Mouse (Mus musculus) liver, embryonic 13.5 days (tissue): ENCODE results near the gene Xndc1. TPM values are rescaled to one million over a fixed set of nuclear protein-coding genes. Genes with fewer than 3 reads are reported as not detected.
A peak's percentile ranks its signal among the peaks of the same experiment; 100 is the strongest.

ENCODE experiments used
- ATAC-seq: fragments of 200-750 bp; cut with Nextera tagmentation; 2 replicates; pipeline ENCODE4 v1.8.0; 2017; ENCODE audit warnings: low read depth, mild to moderate bottlenecking, moderate number of reproducible peaks, moderate library complexity
- DNase-seq: peaks from one replicate; pipeline ENCODE4 v3.0.0; 2022
- H3K27ac ChIP-seq: fragments of 300-500 bp; sonication (generic); 2 replicates; pipeline ENCODE4 v1.5.1; 2015; ENCODE audit warnings: moderate library complexity, mild to moderate bottlenecking, inconsistent platforms
- H3K27me3 ChIP-seq: fragments of 300-500 bp; sonication (generic); 2 replicates; pipeline ENCODE4 v1.6.1; 2015; ENCODE audit warnings: mild to moderate bottlenecking, inconsistent platforms
- H3K36me3 ChIP-seq: fragments of 300-500 bp; sonication (generic); 2 replicates; pipeline ENCODE4 v1.6.1; 2015; ENCODE audit warnings: mild to moderate bottlenecking, inconsistent platforms
- H3K4me1 ChIP-seq: fragments of 300-500 bp; sonication (generic); replicated peaks from 2 replicates; pipeline ENCODE4 v1.6.1; 2015; ENCODE audit warnings: inconsistent platforms
- H3K4me2 ChIP-seq: fragments of 300-500 bp; sonication (generic); 2 replicates; pipeline ENCODE4 v1.6.1; 2015; ENCODE audit warnings: inconsistent platforms, mild to moderate bottlenecking, moderate library complexity
- H3K4me3 ChIP-seq: fragments of 300-500 bp; sonication (generic); replicated peaks from 2 replicates; pipeline ENCODE4 v1.5.1; 2015; ENCODE audit warnings: mild to moderate bottlenecking, inconsistent platforms
- H3K9ac ChIP-seq: fragments of 300-500 bp; sonication (generic); 2 replicates; pipeline ENCODE4 v1.6.1; 2015; ENCODE audit warnings: mild to moderate bottlenecking, inconsistent platforms
- H3K9me3 ChIP-seq: fragments of 300-500 bp; sonication (generic); replicated peaks from 2 replicates; pipeline ENCODE4 v1.6.1; 2016; ENCODE audit warnings: inconsistent platforms
- WGBS: fragments of 180-500 bp; shearing (Covaris S2); methylation state at CpG from one replicate; pipeline ENCODE4 v1.1.7; 2015; ENCODE audit not compliant: insufficient replicate concordance; 5-methylcytosine and 5-hydroxymethylcytosine counted together
- polyA plus RNA-seq: library from polyadenylated mRNA; unstranded; fragments of >200 nt; fragmentation: Nextera tagmentation; extraction: Ambion mirVana; gene quantifications from 2 replicates; pipeline ENCODE4 v1.2.1, GENCODE M21; 2015

Xndc1 gene
- polyA plus RNA-seq, 1 experiment from 2014 or later: 13.6 TPM

DNA sequence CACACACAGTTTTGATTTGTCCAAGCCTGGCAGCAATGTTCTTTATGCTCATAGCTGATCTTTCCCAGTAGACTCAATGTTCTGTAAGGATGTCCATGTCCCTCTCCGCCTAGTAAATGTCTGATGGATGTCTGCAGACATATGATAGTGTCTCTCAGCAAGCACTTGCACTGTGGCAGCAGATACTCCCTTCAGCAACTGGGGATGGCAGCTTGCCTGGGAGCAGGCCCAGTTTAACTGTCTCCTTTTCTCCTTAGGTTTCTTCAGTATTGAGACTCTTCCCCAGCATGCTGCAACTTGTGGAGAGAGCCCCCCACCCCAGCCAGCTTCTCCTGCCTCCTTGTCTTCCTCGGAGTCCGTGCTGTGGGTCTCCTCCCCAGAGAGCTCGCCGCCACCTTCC, 16.5 kb downstream of the Xndc1 start:
- Histone ChIP-seq H3K27ac (no peak overlapping the region), H3K36me3 (peaks cover 75% of the 10 kb centered on the region), H3K9ac (no peak overlapping the region), H3K27me3 (no peaks in the 10 kb centered on the region), H3K9me3 (no peaks in the 10 kb centered on the region), H3K4me1 (no peaks in the 10 kb centered on the region), H3K4me2 (no peak overlapping the region), H3K4me3 (no peak overlapping the region)
- no peak for DNase-seq
- no peak for ATAC-seq
- 81% methylated on average over 5 of the region's 5 CpGs for WGBS

DNA sequence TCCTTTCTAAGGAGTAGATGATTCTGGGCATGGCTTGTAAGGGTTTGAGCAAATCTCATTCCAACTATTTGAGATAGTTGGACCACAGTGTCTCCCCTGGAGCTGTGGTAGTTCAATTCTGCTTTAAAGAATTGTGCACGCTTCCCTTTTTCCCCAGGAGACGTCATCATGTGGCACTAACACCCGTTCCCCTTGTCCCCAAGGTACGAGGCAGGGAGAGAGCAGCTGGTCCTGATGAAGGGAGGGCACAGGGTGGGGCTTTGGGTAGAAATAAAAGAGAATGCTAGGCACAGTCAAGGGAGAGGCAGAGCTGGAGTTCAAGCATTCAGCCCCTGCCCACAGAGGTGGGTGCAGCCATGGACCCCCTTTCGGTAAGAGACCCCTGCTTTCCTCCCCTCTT, 17.5 kb downstream of the Xndc1 start, which contains the start of gene Trpc2:
Gene Trpc2 (plus strand): TSS at position 301 of the 400 bp plus-strand sequence.
- Histone ChIP-seq H3K27me3 (no peaks in the 10 kb centered on the region), H3K9ac (no peak within 1 kb of the TSS), H3K4me2 (no peak within 1 kb of the TSS), H3K4me3 (no peak within 1 kb of the TSS), H3K4me1 (no peaks in the 10 kb centered on the region), H3K9me3 (no peaks in the 10 kb centered on the region), H3K36me3 (peaks cover 64% of the 10 kb centered on the region), H3K27ac (no peak within 1 kb of the TSS)
- no peak for DNase-seq
- no peak for ATAC-seq
- WGBS: 72% methylated on average over 5 of the region's 5 CpGs

DNA sequence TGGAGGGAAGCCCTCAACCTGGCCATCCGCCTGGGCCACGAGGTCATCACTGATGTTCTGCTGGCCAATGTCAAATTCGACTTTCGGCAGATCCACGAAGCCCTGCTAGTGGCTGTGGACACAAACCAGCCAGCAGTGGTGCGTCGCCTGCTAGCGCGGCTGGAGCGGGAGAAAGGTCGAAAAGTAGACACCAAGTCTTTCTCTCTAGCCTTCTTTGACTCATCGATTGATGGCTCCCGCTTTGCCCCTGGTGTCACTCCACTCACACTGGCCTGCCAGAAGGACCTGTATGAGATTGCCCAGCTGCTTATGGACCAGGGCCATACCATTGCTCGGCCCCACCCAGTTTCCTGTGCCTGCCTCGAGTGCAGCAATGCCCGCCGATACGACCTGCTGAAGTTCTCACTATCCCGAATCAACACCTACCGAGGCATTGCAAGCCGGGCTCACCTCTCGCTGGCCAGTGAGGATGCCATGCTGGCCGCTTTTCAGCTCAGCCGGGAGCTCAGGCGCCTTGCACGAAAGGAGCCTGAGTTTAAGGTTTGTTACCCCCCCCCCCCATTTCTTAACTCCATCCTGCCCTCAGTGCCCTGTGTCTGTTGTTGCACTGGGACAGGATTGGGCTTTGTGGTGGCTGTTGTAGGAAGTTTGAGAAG, 18.9 kb downstream of the Xndc1 start:
- no peaks in the 10 kb centered on the region for H3K9me3 ChIP-seq
- DNase-seq (no peak), ATAC-seq (no peak)
- H3K27ac ChIP-seq: no peak overlapping the region
- no peak overlapping the region for H3K4me2 ChIP-seq
- 85% methylated on average over 26 of the region's 26 CpGs for WGBS
- H3K27me3 ChIP-seq: no peaks in the 10 kb centered on the region
- H3K4me1 ChIP-seq: no peaks in the 10 kb centered on the region
- H3K4me3 ChIP-seq: no peak overlapping the region
- no peak overlapping the region for H3K9ac ChIP-seq
- peaks cover 53% of the 10 kb centered on the region for H3K36me3 ChIP-seq

DNA sequence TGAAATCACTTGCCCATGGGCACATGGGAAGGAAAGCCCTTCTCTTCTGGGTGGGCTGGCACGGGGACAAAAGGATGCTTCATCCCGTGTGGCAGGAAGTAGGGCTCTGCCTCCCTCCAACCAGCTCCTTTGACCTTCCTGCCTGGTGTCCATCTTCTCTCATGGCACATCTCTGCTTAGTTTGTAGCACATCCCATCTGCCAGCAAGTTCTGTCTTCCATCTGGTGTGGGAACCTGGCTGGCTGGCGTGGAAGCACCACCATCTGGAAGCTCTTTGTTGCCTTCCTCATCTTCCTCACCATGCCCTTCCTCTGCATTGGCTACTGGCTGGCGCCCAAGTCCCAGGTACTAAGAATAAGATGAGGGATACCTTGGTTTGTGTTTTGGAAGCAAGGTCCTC, 22.0 kb downstream of the Xndc1 start:
- ATAC-seq: no peak
- Histone ChIP-seq H3K27me3 (no peaks in the 10 kb centered on the region), H3K4me1 (no peaks in the 10 kb centered on the region), H3K36me3 (peaks cover 24% of the 10 kb centered on the region), H3K27ac (no peak overlapping the region), H3K9ac (no peak overlapping the region), H3K4me2 (no peak overlapping the region), H3K9me3 (no peaks in the 10 kb centered on the region), H3K4me3 (no peak overlapping the region)
- no peak for DNase-seq
- 67% methylated on average over 4 of the region's 4 CpGs for WGBS

- WGBS: 6% methylated on average over 30 of the region's 30 CpGs
- Histone ChIP-seq H3K27me3 (peaks cover 20% of the 10 kb centered on the region), H3K4me2 (peak overlapping the region; percentile 73), H3K36me3 (no peaks in the 10 kb centered on the region), H3K27ac (no peak overlapping the region), H3K9me3 (no peaks in the 10 kb centered on the region), H3K4me3 (peak overlapping the region; percentile 44), H3K9ac (peak overlapping the region; percentile 7), H3K4me1 (peaks cover 42% of the 10 kb centered on the region)
- peak; percentile 59 for ATAC-seq
- DNase-seq: no peak
Measured at GRCm38 (mm10) chr7:102099760-102100661, 34.7 kb downstream of the Xndc1 start.

DNA sequence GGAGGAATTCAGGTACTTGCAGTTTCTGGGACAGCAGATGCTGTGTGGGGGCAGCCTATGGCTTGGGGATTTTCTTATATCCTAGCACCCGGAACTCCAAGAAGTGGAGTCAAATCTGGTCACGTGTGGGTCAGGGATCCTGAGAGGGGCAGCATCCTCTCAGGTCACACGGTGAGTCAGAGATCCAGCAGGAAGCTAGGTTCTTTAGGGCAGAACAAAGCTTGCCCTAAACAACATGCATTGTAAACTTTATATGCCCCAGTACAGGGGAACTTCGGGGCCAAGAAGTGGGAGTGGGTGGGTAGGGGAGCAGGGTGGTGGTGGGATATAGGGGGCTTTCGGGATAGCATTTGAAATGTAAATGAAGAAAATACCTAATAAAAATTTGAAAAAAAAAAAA, 35.6 kb downstream of the Xndc1 start:
- Histone ChIP-seq H3K4me3 (0 out of 2 replicates have a peak overlapping the region, but pooled peaks have one; percentile 44), H3K27me3 (peaks cover 20% of the 10 kb centered on the region), H3K27ac (no peak overlapping the region), H3K4me2 (0 out of 2 replicates have a peak overlapping the region, but pooled peaks have one; percentile 73), H3K36me3 (no peaks in the 10 kb centered on the region), H3K9me3 (no peaks in the 10 kb centered on the region), H3K4me1 (peaks cover 42% of the 10 kb centered on the region), H3K9ac (no peak overlapping the region)
- ATAC-seq: no peak
- WGBS: 54% methylated on average over 5 of the region's 5 CpGs
- no peak for DNase-seq

GRCm38 (mm10) chr7:102101487-102101886, 36.2 kb downstream of the Xndc1 start, which contains the start of gene Art1:
Gene Art1 (plus strand): TSS chr7:102101743.
- DNase-seq: no peak
- Histone ChIP-seq H3K36me3 (no peaks in the 10 kb centered on the region), H3K27ac (no peak within 1 kb of the TSS), H3K9me3 (no peaks in the 10 kb centered on the region), H3K27me3 (peaks cover 20% of the 10 kb centered on the region), H3K4me2 (peak within 1 kb of the TSS; percentile 73), H3K4me1 (peaks cover 42% of the 10 kb centered on the region), H3K4me3 (0 out of 2 replicates have a peak within 1 kb of the TSS, but pooled peaks have one; percentile 44), H3K9ac (no peak within 1 kb of the TSS)
- WGBS: 60% methylated on average over 5 of the region's 5 CpGs
- no peak for ATAC-seq

DNA sequence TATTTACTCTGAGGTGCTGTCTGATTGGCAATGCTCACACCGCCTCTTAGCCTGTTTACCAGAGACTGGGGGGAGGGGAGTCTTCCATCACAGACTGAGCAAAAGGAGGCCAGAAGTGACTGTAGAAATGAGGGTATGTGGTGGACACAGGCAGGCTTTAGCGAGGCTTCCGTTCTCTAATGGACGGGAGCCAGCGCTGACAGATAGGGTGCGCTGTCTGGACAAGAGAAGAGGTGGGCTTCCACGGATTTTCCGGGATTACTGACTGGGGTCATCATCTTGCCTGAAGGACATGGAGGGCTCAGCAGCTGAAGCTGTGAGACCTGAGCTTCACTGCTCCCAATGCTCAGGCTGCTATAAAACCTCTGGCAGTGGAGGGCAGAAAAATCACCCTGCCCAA, 36.9 kb downstream of the Xndc1 start:
- WGBS: 59% methylated on average over 8 of the region's 8 CpGs
- no peaks in the 10 kb centered on the region for H3K36me3 ChIP-seq
- no peaks in the 10 kb centered on the region for H3K9me3 ChIP-seq
- no peak for DNase-seq
- ATAC-seq: no peak
- H3K4me3 ChIP-seq: no peak overlapping the region
- no peak overlapping the region for H3K9ac ChIP-seq
- H3K27me3 ChIP-seq: peaks cover 20% of the 10 kb centered on the region
- no peak overlapping the region for H3K4me2 ChIP-seq
- peaks cover 46% of the 10 kb centered on the region for H3K4me1 ChIP-seq
- no peak overlapping the region for H3K27ac ChIP-seq

GRCm38 (mm10) chr7:102102696-102103095, 37.4 kb downstream of the Xndc1 start:
- H3K4me2 ChIP-seq: no peak overlapping the region
- peak overlapping the region; percentile 45; the same call in 1 of the 2 replicates for H3K27ac ChIP-seq
- DNase-seq (no peak), ATAC-seq (peak; percentile 27; the same call in 1 of the 2 replicates)
- no peak overlapping the region for H3K9ac ChIP-seq
- 48% methylated on average over 6 of the region's 6 CpGs for WGBS
- no peaks in the 10 kb centered on the region for H3K36me3 ChIP-seq
- H3K4me3 ChIP-seq: no peak overlapping the region
- peaks cover 20% of the 10 kb centered on the region for H3K27me3 ChIP-seq
- no peaks in the 10 kb centered on the region for H3K9me3 ChIP-seq
- peaks cover 46% of the 10 kb centered on the region for H3K4me1 ChIP-seq

DNA sequence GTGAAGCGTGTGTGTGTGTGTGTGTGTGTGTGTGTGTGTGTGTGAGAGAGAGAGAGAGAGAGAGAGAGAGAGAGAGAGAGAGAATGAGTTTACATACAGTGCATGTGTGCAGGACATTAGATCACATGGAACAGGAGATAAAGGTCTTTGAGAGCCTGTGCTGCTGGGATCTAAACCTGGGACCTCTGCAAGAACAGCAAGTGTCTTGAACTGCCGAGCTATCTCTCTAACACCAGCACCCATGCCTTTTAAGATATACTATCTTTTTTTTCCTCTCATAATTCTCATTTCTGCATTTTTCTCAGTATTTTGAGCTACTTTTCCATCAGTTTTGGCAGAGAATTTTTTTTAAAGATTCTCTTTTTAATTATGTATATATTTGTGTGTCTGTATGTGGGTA, 38.2 kb downstream of the Xndc1 start:
- no peaks in the 10 kb centered on the region for H3K36me3 ChIP-seq
- H3K27ac ChIP-seq: no peak overlapping the region
- H3K4me1 ChIP-seq: peaks cover 46% of the 10 kb centered on the region
- WGBS: 21% methylated on average over 2 of the region's 2 CpGs
- H3K9ac ChIP-seq: no peak overlapping the region
- no peak overlapping the region for H3K4me2 ChIP-seq
- DNase-seq: no peak
- no peak overlapping the region for H3K4me3 ChIP-seq
- ATAC-seq: peak; percentile 78
- peaks cover 11% of the 10 kb centered on the region for H3K27me3 ChIP-seq
- H3K9me3 ChIP-seq: no peaks in the 10 kb centered on the region

DNA sequence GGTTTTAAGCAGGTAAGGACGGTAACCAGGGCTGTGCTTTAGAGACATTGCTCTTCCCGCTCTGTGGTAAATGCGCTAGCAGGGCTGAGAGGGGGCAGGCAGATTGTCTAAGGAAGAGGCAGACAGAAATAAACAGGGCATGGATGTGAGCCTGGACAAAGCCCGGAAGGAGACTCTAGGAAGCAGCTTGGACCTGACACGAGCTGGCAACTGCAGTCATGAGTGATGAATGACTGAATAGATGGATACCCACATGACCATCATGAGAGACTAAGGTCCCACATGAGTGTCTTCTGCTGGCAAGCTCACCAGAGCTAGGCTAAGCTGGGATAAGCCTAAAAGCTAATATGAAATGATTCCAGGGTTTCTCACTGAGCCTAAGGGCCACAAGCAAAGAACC, 38.8 kb downstream of the Xndc1 start:
- Histone ChIP-seq H3K27ac (peak overlapping the region; percentile 0; the same call in 1 of the 2 replicates), H3K27me3 (peaks cover 5% of the 10 kb centered on the region), H3K36me3 (no peaks in the 10 kb centered on the region), H3K4me3 (no peak overlapping the region), H3K4me1 (peaks cover 45% of the 10 kb centered on the region), H3K9me3 (no peaks in the 10 kb centered on the region), H3K9ac (no peak overlapping the region), H3K4me2 (no peak overlapping the region)
- no peak for DNase-seq
- WGBS: 57% methylated on average over 5 of the region's 5 CpGs
- ATAC-seq: no peak
